Mouse (Mus musculus) embryonic facial prominence, embryonic 13.5 days (tissue): ENCODE data around the gene Tec. TPM values are rescaled to one million over a fixed set of nuclear protein-coding genes. Genes with fewer than 3 reads are reported as not detected.

Experiments
- ATAC-seq: fragments of 200-750 bp; cut with Nextera tagmentation; 2 replicates; pipeline ENCODE4 v1.8.0; 2017; ENCODE audit warnings: low read depth; ENCODE audit not compliant: insufficient number of reproducible peaks, insufficient read depth, low FRiP score, low TSS enrichment
- H3K27ac ChIP-seq: fragments of 300-500 bp; sonication (generic); 2 replicates; pipeline ENCODE4 v1.5.1; 2015; ENCODE audit warnings: moderate library complexity, mild to moderate bottlenecking, inconsistent platforms
- H3K27me3 ChIP-seq: fragments of 300-500 bp; sonication (generic); 2 replicates; pipeline ENCODE4 v1.6.1; 2015; ENCODE audit warnings: mild to moderate bottlenecking, inconsistent platforms
- H3K36me3 ChIP-seq: fragments of 300-500 bp; sonication (generic); 2 replicates; pipeline ENCODE4 v1.6.1; 2015; ENCODE audit warnings: mild to moderate bottlenecking, inconsistent platforms
- H3K4me1 ChIP-seq: fragments of 300-500 bp; sonication (generic); 2 replicates; pipeline ENCODE4 v1.6.1; 2015; ENCODE audit warnings: inconsistent platforms
- H3K4me2 ChIP-seq: fragments of 300-500 bp; sonication (generic); 2 replicates; pipeline ENCODE4 v1.6.1; 2015; ENCODE audit warnings: moderate library complexity, mild to moderate bottlenecking, inconsistent platforms
- H3K4me3 ChIP-seq: fragments of 300-500 bp; sonication (generic); 2 replicates; pipeline ENCODE4 v1.5.1; 2015; ENCODE audit warnings: mild to moderate bottlenecking, inconsistent platforms
- H3K9ac ChIP-seq: fragments of 300-500 bp; sonication (generic); 2 replicates; pipeline ENCODE4 v1.6.1; 2015; ENCODE audit warnings: mild to moderate bottlenecking, inconsistent platforms
- H3K9me3 ChIP-seq: fragments of 300-500 bp; sonication (generic); 2 replicates; pipeline ENCODE4 v1.6.1; 2016; ENCODE audit warnings: inconsistent platforms
- WGBS: fragments of 180-500 bp; shearing (Covaris S2); methylation state at CpG from one replicate; pipeline ENCODE4 v1.1.7; 2015; ENCODE audit warnings: mixed read lengths; 5-methylcytosine and 5-hydroxymethylcytosine counted together
- polyA plus RNA-seq: library from polyadenylated mRNA; unstranded; fragments of >200 nt; fragmentation: Nextera tagmentation; extraction: Ambion mirVana; gene quantifications from 2 replicates; pipeline ENCODE4 v1.2.1, GENCODE M21; 2015

Gene Tec
- polyA plus RNA-seq, 1 experiment from 2014 or later, result 4.1 TPM

GRCm38 (mm10) chr5:72850926-72851673 is 17.2 kb downstream of the Tec start:
- Histone ChIP-seq H3K36me3 (no peaks in the 10 kb centered on the region), H3K27ac (no peak overlapping the region), H3K4me2 (no peak overlapping the region), H3K4me3 (no peak overlapping the region), H3K4me1 (peaks cover 20% of the 10 kb centered on the region), H3K27me3 (no peaks in the 10 kb centered on the region), H3K9ac (no peak overlapping the region), H3K9me3 (no peaks in the 10 kb centered on the region)
- 80% methylated on average over 12 of the region's 12 CpGs for WGBS
- ATAC-seq, result no peak

GRCm38 (mm10) chr5:72848889-72849435 is 19.3 kb downstream of the Tec start:
- Histone ChIP-seq H3K4me3 (no peak overlapping the region), H3K36me3 (no peaks in the 10 kb centered on the region), H3K9me3 (no peaks in the 10 kb centered on the region), H3K4me1 (peaks cover 29% of the 10 kb centered on the region), H3K27me3 (no peaks in the 10 kb centered on the region), H3K9ac (no peak overlapping the region), H3K27ac (no peak overlapping the region), H3K4me2 (no peak overlapping the region)
- 76% methylated on average over 6 of the region's 6 CpGs for WGBS
- no peak for ATAC-seq

- 42% methylated on average over 2 of the region's 4 CpGs for WGBS
- Histone ChIP-seq H3K9ac (no peak overlapping the region), H3K9me3 (no peaks in the 10 kb centered on the region), H3K27me3 (no peaks in the 10 kb centered on the region), H3K4me1 (peaks cover 30% of the 10 kb centered on the region), H3K27ac (no peak overlapping the region), H3K4me2 (no peak overlapping the region), H3K4me3 (no peak overlapping the region), H3K36me3 (no peaks in the 10 kb centered on the region)
- ATAC-seq, result no peak
These were observed 21.6 kb downstream of the Tec start for GRCm38 (mm10) chr5:72846712-72847111.

DNA sequence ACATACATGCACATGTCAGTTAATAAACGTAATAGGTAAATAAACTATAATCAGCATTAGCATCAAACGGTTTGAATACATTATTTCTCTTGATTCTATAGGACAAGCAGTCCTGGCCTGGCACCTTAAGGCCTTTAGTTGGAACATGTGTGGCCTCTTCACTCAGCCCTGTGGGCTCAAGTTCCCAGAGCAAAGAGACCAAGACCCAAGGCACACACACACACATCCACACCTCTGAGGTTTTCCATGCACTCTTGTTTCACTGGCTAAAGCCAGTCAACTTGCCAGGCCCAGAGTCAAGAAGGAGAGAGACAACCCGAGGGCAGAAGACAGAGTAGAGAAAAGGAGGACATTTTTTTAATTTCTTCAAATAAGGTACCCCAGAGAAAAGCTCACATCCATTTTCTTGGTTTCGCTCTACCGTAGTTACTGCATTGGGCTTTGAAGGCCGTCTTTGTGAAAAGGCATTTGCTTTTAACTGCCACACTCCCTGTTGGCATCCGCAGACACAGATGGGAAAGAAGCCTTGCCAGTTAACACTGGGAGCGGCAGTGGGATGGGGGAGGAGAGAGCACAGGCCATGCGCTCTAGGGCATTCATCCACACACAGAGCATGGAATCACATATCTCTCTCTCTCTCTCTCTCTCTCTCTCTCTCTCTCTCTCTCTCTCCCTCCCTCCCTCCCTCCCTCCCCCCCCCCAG is 22.2 kb downstream of the Tec start:
- no peak for ATAC-seq
- Histone ChIP-seq H3K36me3 (no peaks in the 10 kb centered on the region), H3K9ac (no peak overlapping the region), H3K4me2 (no peak overlapping the region), H3K27ac (no peak overlapping the region), H3K4me1 (peaks cover 30% of the 10 kb centered on the region), H3K9me3 (no peaks in the 10 kb centered on the region), H3K4me3 (no peak overlapping the region), H3K27me3 (no peaks in the 10 kb centered on the region)
- WGBS, result 54% methylated on average over 9 of the region's 9 CpGs

- no peak overlapping the region for H3K9ac ChIP-seq
- peaks cover 5% of the 10 kb centered on the region; the same call in 1 of the 2 replicates for H3K9me3 ChIP-seq
- no peak overlapping the region for H3K4me3 ChIP-seq
- H3K27ac ChIP-seq, result no peak overlapping the region
- H3K36me3 ChIP-seq, result no peaks in the 10 kb centered on the region
- peaks cover 30% of the 10 kb centered on the region for H3K4me1 ChIP-seq
- ATAC-seq, result no peak
- H3K4me2 ChIP-seq, result no peak overlapping the region
- no peaks in the 10 kb centered on the region for H3K27me3 ChIP-seq
- 69% methylated on average over 7 of the region's 7 CpGs for WGBS
These were observed 23.3 kb downstream of the Tec start for GRCm38 (mm10) chr5:72844776-72845495.

DNA sequence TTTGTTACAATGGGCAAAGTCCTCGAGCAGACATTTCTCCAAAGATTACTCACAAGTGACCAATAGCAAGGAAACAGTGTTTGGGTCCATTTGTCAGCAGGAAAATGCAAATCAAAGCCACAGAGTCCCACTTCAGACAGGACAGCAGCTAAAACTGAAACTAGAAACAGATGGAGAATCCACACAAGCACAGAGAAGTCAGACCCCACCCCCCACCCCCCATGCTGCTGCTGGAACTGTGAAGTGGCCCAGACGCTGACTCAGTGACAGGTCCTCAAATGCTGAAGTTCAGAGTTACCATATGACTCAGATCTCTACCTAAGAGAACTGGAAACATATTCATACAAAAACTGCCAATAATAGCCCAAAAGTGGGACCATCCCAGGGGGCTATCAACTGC is 24.0 kb downstream of the Tec start:
- 8% methylated on average over 2 of the region's 2 CpGs for WGBS
- no peak overlapping the region for H3K27ac ChIP-seq
- no peak overlapping the region for H3K9ac ChIP-seq
- no peak for ATAC-seq
- H3K4me2 ChIP-seq, result no peak overlapping the region
- H3K36me3 ChIP-seq, result no peaks in the 10 kb centered on the region
- H3K4me1 ChIP-seq, result peaks cover 30% of the 10 kb centered on the region
- H3K27me3 ChIP-seq, result no peaks in the 10 kb centered on the region
- H3K4me3 ChIP-seq, result no peak overlapping the region
- H3K9me3 ChIP-seq, result peaks cover 5% of the 10 kb centered on the region; the same call in 1 of the 2 replicates

DNA sequence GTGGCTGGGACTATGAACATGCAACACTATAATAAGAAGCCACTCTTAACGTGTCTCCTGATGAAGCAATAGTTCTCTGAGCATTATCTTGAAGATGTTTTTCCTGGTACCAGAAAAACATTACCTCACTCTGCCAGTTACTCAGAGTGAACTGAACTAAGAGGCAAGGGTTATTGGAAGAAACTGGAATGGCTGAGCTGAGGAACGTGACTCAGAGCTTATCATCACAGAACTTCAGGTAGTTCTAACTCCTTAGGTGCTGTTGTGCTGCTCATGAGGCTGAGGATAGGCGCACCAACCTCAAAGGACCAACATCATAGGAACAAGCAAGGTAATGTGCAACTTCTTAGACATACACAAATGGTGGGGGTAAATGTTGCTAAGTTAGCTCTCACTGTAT is 28.6 kb downstream of the Tec start:
- peaks cover 8% of the 10 kb centered on the region for H3K4me1 ChIP-seq
- WGBS, result 87% methylated on average over 3 of the region's 3 CpGs
- H3K9ac ChIP-seq, result no peak overlapping the region
- H3K4me2 ChIP-seq, result no peak overlapping the region
- H3K9me3 ChIP-seq, result peaks cover 5% of the 10 kb centered on the region; the same call in 1 of the 2 replicates
- H3K27me3 ChIP-seq, result no peaks in the 10 kb centered on the region
- H3K36me3 ChIP-seq, result no peaks in the 10 kb centered on the region
- no peak overlapping the region for H3K4me3 ChIP-seq
- H3K27ac ChIP-seq, result no peak overlapping the region
- ATAC-seq, result no peak

DNA sequence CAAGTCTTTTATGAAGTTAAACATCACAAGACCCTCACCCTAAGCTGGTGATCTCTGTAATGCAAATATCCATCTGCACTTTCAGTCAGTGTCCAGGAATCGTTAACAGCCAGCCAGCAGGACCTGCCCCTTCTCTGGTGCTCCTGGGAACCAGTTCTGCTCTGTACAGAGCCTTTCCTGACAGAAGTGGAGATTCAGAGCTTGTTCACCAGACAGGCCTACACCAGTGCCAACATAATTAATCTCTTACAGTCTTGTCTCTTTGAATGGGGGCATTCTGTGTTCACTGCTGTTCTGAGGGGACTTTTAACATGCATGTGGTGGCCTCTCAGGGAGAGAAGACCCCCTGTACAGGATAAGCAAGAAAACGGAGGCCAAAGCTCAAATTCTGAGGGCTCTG is 29.3 kb downstream of the Tec start:
- no peak overlapping the region for H3K4me2 ChIP-seq
- ATAC-seq, result no peak
- 58% methylated on average over 2 of the region's 2 CpGs for WGBS
- no peaks in the 10 kb centered on the region for H3K36me3 ChIP-seq
- H3K4me3 ChIP-seq, result no peak overlapping the region
- no peak overlapping the region for H3K9ac ChIP-seq
- H3K27me3 ChIP-seq, result no peaks in the 10 kb centered on the region
- no peak overlapping the region for H3K27ac ChIP-seq
- H3K4me1 ChIP-seq, result peaks cover under 1% of the 10 kb centered on the region
- H3K9me3 ChIP-seq, result peaks cover 5% of the 10 kb centered on the region; the same call in 1 of the 2 replicates

DNA sequence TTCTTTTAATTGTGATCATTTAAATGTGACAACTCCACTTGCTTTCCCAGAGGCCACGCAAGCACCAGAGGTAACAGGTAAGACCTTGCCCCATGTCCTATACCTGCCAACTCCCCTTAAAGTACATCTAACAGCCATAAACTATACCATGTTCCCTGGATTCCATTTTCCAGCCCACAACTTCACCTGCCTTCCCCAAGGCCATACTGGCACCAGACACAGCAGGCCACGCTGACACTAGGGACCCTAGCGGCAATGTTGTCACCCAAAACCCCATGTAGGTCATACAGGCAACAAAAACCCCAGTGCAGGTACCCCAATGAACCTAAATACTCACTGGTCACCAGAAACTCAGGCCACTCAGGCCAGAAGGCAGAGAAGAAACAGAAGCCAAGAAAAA is 32.6 kb downstream of the Tec start:
- no peaks in the 10 kb centered on the region for H3K4me1 ChIP-seq
- no peak overlapping the region for H3K9ac ChIP-seq
- no peak overlapping the region for H3K4me3 ChIP-seq
- no peak overlapping the region for H3K4me2 ChIP-seq
- no peaks in the 10 kb centered on the region for H3K36me3 ChIP-seq
- ATAC-seq, result no peak
- H3K9me3 ChIP-seq, result peaks cover 1% of the 10 kb centered on the region; the same call in 1 of the 2 replicates
- no peak overlapping the region for H3K27ac ChIP-seq
- WGBS, result 87% methylated on average over 3 of the region's 3 CpGs
- H3K27me3 ChIP-seq, result no peaks in the 10 kb centered on the region

- no peak overlapping the region for H3K4me3 ChIP-seq
- no peak overlapping the region for H3K4me2 ChIP-seq
- no peaks in the 10 kb centered on the region for H3K4me1 ChIP-seq
- no peaks in the 10 kb centered on the region for H3K27me3 ChIP-seq
- WGBS, result 79% methylated on average over 15 of the region's 15 CpGs
- no peaks in the 10 kb centered on the region for H3K9me3 ChIP-seq
- no peak for ATAC-seq
- no peak overlapping the region for H3K27ac ChIP-seq
- H3K36me3 ChIP-seq, result no peaks in the 10 kb centered on the region
- no peak overlapping the region for H3K9ac ChIP-seq
These were observed 35.1 kb downstream of the Tec start for GRCm38 (mm10) chr5:72832904-72833765.

GRCm38 (mm10) chr5:72832191-72832590 is 36.1 kb downstream of the Tec start:
- Histone ChIP-seq H3K4me2 (no peak overlapping the region), H3K9me3 (no peaks in the 10 kb centered on the region), H3K27ac (no peak overlapping the region), H3K36me3 (no peaks in the 10 kb centered on the region), H3K4me3 (no peak overlapping the region), H3K4me1 (0 out of 2 replicates have a peak, but pooled peaks cover 3% of the 10 kb centered on the region), H3K27me3 (no peaks in the 10 kb centered on the region), H3K9ac (no peak overlapping the region)
- 92% methylated on average over 7 of the region's 7 CpGs for WGBS
- ATAC-seq, result no peak
